Mouse (Mus musculus): ENCODE data around the gene Pgc. TPM values are rescaled to one million over a fixed set of nuclear protein-coding genes. Genes with fewer than 3 reads are reported as not detected.

The Pgc gene
- not detected in 2 replicates for polyA plus RNA-seq (2016; fragmentation: Nextera tagmentation; extraction: Ambion mirVana)

DNA sequence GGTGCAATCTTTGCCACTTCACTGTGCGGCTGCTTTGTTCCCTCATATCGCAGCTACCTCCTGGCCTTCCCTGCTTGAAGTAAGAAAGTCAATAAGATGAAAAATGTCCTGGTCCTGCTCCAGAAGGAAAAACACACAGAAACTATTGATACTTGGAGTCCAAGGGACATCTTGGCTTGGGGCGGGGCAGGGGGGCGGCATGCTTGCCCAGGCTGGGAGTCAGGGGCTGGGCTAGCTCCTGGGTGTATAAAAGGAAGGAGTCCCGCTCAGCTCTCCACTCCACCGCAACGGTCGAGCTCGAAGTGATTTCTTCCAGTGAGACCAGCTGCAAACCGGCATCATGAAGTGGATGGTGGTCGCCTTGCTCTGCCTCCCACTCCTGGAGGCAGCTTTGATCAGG lies at the start of gene Pgc:
Pgc (plus strand) TSS at position 277 of the 400 bp plus-strand sequence.
- Histone ChIP-seq H3K4me2 (no peak within 1 kb of the TSS), H3K4me3 (no peak within 1 kb of the TSS), H3K27me3 (replicated peaks) (peaks cover 30% of the 10 kb centered on the region), H3K9ac (no peak within 1 kb of the TSS), H3K36me3 (no peaks in the 10 kb centered on the region), H3K4me1 (no peaks in the 10 kb centered on the region), H3K27ac (no peak within 1 kb of the TSS), H3K9me3 (replicated peaks) (no peaks in the 10 kb centered on the region)
- ATAC-seq, result no peak
- WGBS (ENCODE audit: insufficient replicate concordance), result 63% methylated on average over 11 of the region's 11 CpGs

DNA sequence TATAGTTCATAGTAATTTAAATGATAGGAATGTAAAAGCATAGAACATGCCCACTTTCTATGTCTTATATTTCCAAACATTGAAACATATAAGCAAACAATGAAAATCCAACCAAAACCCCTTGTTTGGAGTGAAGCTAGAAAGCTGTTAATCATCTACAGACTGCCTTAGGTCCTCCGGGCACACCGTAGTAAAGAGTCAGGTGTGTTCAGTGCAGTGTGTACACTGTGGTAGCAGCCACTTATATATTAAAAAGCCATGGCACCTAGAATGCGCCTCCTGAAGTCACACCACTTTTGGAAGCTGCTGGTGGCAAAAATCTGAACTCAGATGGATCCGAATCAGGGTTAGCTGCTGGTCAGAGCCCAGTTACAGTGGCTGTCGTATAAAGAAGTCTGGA lies 48.4 kb upstream of the Pgc start:
- no peak overlapping the region for H3K4me2 ChIP-seq
- WGBS (ENCODE audit: insufficient replicate concordance), result 87% methylated on average over 5 of the region's 5 CpGs
- H3K36me3 ChIP-seq, result peaks cover 85% of the 10 kb centered on the region
- no peak overlapping the region for H3K9ac ChIP-seq
- ATAC-seq, result no peak
- H3K4me3 ChIP-seq, result no peak overlapping the region
- no peak overlapping the region for H3K27ac ChIP-seq
- no peaks in the 10 kb centered on the region for H3K9me3 ChIP-seq (replicated peaks)
- peaks cover 4% of the 10 kb centered on the region for H3K27me3 ChIP-seq (replicated peaks)
- H3K4me1 ChIP-seq, result peaks cover 10% of the 10 kb centered on the region; the same call in 1 of the 2 replicates

- Histone ChIP-seq H3K36me3 (peaks cover 84% of the 10 kb centered on the region), H3K4me2 (no peak overlapping the region), H3K27ac (no peak overlapping the region), H3K27me3 (replicated peaks) (no peaks in the 10 kb centered on the region), H3K4me1 (peaks cover 10% of the 10 kb centered on the region; the same call in 1 of the 2 replicates), H3K9me3 (replicated peaks) (no peaks in the 10 kb centered on the region), H3K9ac (no peak overlapping the region), H3K4me3 (no peak overlapping the region)
- 81% methylated on average over 5 of the region's 5 CpGs for WGBS (ENCODE audit: insufficient replicate concordance)
- ATAC-seq, result no peak
Observed at GRCm38 (mm10) chr17:47678702-47679101, 47.9 kb upstream of the Pgc start.

DNA sequence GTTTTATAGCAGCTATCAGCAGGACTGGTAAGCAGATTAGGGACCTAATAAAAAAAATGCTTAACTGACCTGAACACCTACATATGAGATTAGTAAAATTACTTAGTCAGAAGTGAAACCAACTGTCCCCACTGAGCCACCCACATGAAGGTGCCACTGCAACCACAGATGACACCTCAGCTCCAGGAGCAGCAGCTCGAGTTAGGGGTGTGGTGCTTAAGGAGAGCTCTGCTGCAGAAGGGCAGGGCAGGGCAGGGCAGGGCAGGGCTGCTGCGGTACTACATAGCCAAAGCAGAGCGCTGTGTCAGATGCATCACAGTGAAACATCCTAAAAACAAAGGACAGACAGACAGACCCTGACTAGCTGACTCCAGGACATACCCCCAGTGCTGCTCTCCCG lies 43.8 kb upstream of the Pgc start:
- Histone ChIP-seq H3K9me3 (replicated peaks) (no peaks in the 10 kb centered on the region), H3K27ac (no peak overlapping the region), H3K27me3 (replicated peaks) (no peaks in the 10 kb centered on the region), H3K36me3 (peaks cover 85% of the 10 kb centered on the region), H3K4me3 (no peak overlapping the region), H3K9ac (no peak overlapping the region), H3K4me1 (peaks cover 30% of the 10 kb centered on the region), H3K4me2 (no peak overlapping the region)
- 56% methylated on average over 4 of the region's 4 CpGs for WGBS (ENCODE audit: insufficient replicate concordance)
- no peak for ATAC-seq

GRCm38 (mm10) chr17:47687409-47688343 lies 39.0 kb upstream of the Pgc start:
- peak; percentile 86 for ATAC-seq
- Histone ChIP-seq H3K27ac (peak overlapping the region; percentile 83), H3K9me3 (replicated peaks) (no peaks in the 10 kb centered on the region), H3K4me2 (peak overlapping the region; percentile 99), H3K4me3 (peak overlapping the region; percentile 79), H3K27me3 (replicated peaks) (peaks cover 27% of the 10 kb centered on the region), H3K9ac (peak overlapping the region; percentile 75), H3K36me3 (peaks cover 40% of the 10 kb centered on the region), H3K4me1 (peaks cover 44% of the 10 kb centered on the region)
- WGBS (ENCODE audit: insufficient replicate concordance), result under 1% methylated on average over 70 of the region's 70 CpGs

GRCm38 (mm10) chr17:47688344-47688607 lies 38.4 kb upstream of the Pgc start, which contains the start of gene Tomm6:
TSS of gene Tomm6 (minus strand) at chr17:47688386.
- H3K27me3 ChIP-seq (replicated peaks), result peaks cover 32% of the 10 kb centered on the region
- no peaks in the 10 kb centered on the region for H3K9me3 ChIP-seq (replicated peaks)
- peak within 1 kb of the TSS; percentile 83 for H3K27ac ChIP-seq
- WGBS (ENCODE audit: insufficient replicate concordance), result under 1% methylated on average over 9 of the region's 9 CpGs
- H3K36me3 ChIP-seq, result peaks cover 34% of the 10 kb centered on the region
- ATAC-seq, result no peak
- peaks cover 39% of the 10 kb centered on the region for H3K4me1 ChIP-seq
- peak within 1 kb of the TSS; percentile 75 for H3K9ac ChIP-seq
- peak within 1 kb of the TSS; percentile 99 for H3K4me2 ChIP-seq
- peak within 1 kb of the TSS; percentile 79 for H3K4me3 ChIP-seq

GRCm38 (mm10) chr17:47688608-47689575 lies 37.8 kb upstream of the Pgc start, which contains the start of gene Frs3:
TSS of gene Frs3 (plus strand) at chr17:47689030.
- peak; percentile 74 for ATAC-seq
- Histone ChIP-seq H3K9me3 (replicated peaks) (no peaks in the 10 kb centered on the region), H3K27me3 (replicated peaks) (peaks cover 38% of the 10 kb centered on the region), H3K27ac (peak within 1 kb of the TSS; percentile 83), H3K36me3 (peaks cover 29% of the 10 kb centered on the region), H3K4me1 (peaks cover 42% of the 10 kb centered on the region), H3K4me3 (peak within 1 kb of the TSS; percentile 79), H3K4me2 (peak within 1 kb of the TSS; percentile 99), H3K9ac (peak within 1 kb of the TSS; percentile 75)
- 2% methylated on average over 58 of the region's 58 CpGs for WGBS (ENCODE audit: insufficient replicate concordance)

DNA sequence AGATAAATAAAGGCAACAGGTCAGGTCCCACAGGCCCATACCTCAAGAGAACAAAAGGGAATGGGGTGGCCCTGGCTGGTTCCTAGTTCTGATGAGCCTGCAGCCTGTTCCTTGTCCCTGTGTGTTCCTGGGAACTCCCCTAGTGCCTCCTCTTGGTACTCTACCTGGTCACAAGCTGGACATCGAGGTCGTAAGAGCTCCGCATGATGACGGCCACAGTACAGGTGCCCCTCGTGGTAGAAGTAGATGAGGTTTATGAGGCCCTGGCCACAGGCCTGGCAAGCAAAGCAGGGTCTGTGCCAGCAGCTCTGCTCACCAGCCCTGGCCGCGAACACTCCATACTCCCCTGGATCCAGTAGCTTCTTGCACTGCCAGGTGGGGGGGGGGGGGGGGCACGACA lies 36.7 kb upstream of the Pgc start:
- ATAC-seq, result no peak
- Histone ChIP-seq H3K4me2 (peak overlapping the region; percentile 99), H3K36me3 (peaks cover 19% of the 10 kb centered on the region), H3K4me3 (peak overlapping the region; percentile 79; the same call in 1 of the 2 replicates), H3K27ac (no peak overlapping the region), H3K4me1 (peaks cover 49% of the 10 kb centered on the region), H3K27me3 (replicated peaks) (peaks cover 45% of the 10 kb centered on the region), H3K9ac (no peak overlapping the region), H3K9me3 (replicated peaks) (no peaks in the 10 kb centered on the region)
- WGBS (ENCODE audit: insufficient replicate concordance), result 83% methylated on average over 8 of the region's 8 CpGs

- no peak overlapping the region for H3K27ac ChIP-seq
- H3K4me1 ChIP-seq, result peaks cover 47% of the 10 kb centered on the region
- WGBS (ENCODE audit: insufficient replicate concordance), result 88% methylated on average over 3 of the region's 3 CpGs
- H3K9ac ChIP-seq, result no peak overlapping the region
- no peak for ATAC-seq
- peaks cover 2% of the 10 kb centered on the region; the same call in 1 of the 2 replicates for H3K36me3 ChIP-seq
- no peak overlapping the region for H3K4me2 ChIP-seq
- H3K4me3 ChIP-seq, result no peak overlapping the region
- H3K9me3 ChIP-seq (replicated peaks), result no peaks in the 10 kb centered on the region
- H3K27me3 ChIP-seq (replicated peaks), result peaks cover 63% of the 10 kb centered on the region
Observed at GRCm38 (mm10) chr17:47691650-47692049, 35.0 kb upstream of the Pgc start.

- H3K4me2 ChIP-seq, result peak overlapping the region; percentile 92
- ATAC-seq, result no peak
- no peaks in the 10 kb centered on the region for H3K36me3 ChIP-seq
- H3K4me3 ChIP-seq, result peak overlapping the region; percentile 71
- no peaks in the 10 kb centered on the region for H3K9me3 ChIP-seq (replicated peaks)
- H3K9ac ChIP-seq, result peak overlapping the region; percentile 77
- no peak overlapping the region for H3K27ac ChIP-seq
- peaks cover 82% of the 10 kb centered on the region for H3K27me3 ChIP-seq (replicated peaks)
- WGBS (ENCODE audit: insufficient replicate concordance), result 44% methylated on average over 13 of the region's 13 CpGs
- peaks cover 39% of the 10 kb centered on the region for H3K4me1 ChIP-seq
Observed at GRCm38 (mm10) chr17:47693671-47694441, 32.8 kb upstream of the Pgc start.

DNA sequence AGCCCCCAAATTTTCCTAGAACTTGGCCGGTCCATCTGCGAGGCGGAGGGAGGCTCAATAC lies 32.4 kb upstream of the Pgc start, which contains the start of gene Gm21981:
Gm21981 (minus strand) TSS at position 14 of the 61 bp plus-strand sequence.
- H3K4me3 ChIP-seq, result peak within 1 kb of the TSS; percentile 71
- H3K9me3 ChIP-seq (replicated peaks), result no peaks in the 10 kb centered on the region
- ATAC-seq, result no peak
- H3K4me1 ChIP-seq, result peaks cover 35% of the 10 kb centered on the region
- whole genome bisulfite sequencing (ENCODE audit: insufficient replicate concordance), result 0% methylated on average over 3 of the region's 3 CpGs
- H3K27ac ChIP-seq, result 0 out of 2 replicates have a peak within 1 kb of the TSS, but pooled peaks have one; percentile 8
- H3K36me3 ChIP-seq, result no peaks in the 10 kb centered on the region
- H3K27me3 ChIP-seq (replicated peaks), result peaks cover 82% of the 10 kb centered on the region
- H3K4me2 ChIP-seq, result peak within 1 kb of the TSS; percentile 92
- peak within 1 kb of the TSS; percentile 77 for H3K9ac ChIP-seq
